Mouse (Mus musculus) G1E (cell line): ENCODE data around the gene Spred1. TPM values are rescaled to one million over a fixed set of nuclear protein-coding genes. Genes with fewer than 3 reads are reported as not detected.
"Not testable (repeated sequence)": the region's sequence is repeated elsewhere in the genome, so short reads cannot be mapped to it uniquely, and the experiment has no call there.

Source experiments
- ATAC-seq: 2 replicates; pipeline ENCODE4 v1.8.0; 2016; ENCODE audit warnings: mild to moderate bottlenecking; ENCODE audit not compliant: insufficient number of reproducible peaks, poor library complexity, low FRiP score, severe bottlenecking; ENCODE audit errors: extremely low read depth
- DNase-seq: peaks from one replicate; pipeline ENCODE4 v3.0.0; 2012; ENCODE audit warnings: low spot score
- H3K27me3 ChIP-seq: 2 replicates; pipeline ENCODE4 v1.6.1; 2012; ENCODE audit warnings: mild to moderate bottlenecking, low read length, inconsistent platforms; ENCODE audit not compliant: insufficient read depth
- H3K36me3 ChIP-seq: replicated peaks from 2 replicates; pipeline ENCODE3; 2012; ENCODE audit warnings: mild to moderate bottlenecking, inconsistent platforms
- H3K4me1 ChIP-seq: 2 replicates; pipeline ENCODE4 v1.6.1; 2012; ENCODE audit warnings: low read depth, low read length, inconsistent platforms, mixed read lengths; ENCODE audit not compliant: insufficient read depth
- H3K4me3 ChIP-seq: 2 replicates; pipeline ENCODE4 v1.5.1; 2012; ENCODE audit warnings: low read depth, mild to moderate bottlenecking, inconsistent platforms, low read length, moderate library complexity, mixed read lengths
- H3K9me3 ChIP-seq: replicated peaks from 2 replicates; pipeline ENCODE4 v1.6.1; 2012; ENCODE audit warnings: inconsistent platforms
- CTCF ChIP-seq: IDR thresholded peaks from 2 replicates; pipeline ENCODE4 v1.5.1; 2012; ENCODE audit warnings: low read depth, low read length, inconsistent platforms, mixed read lengths
- GATA1 ChIP-seq: IDR thresholded peaks from 2 replicates; pipeline ENCODE4 v1.6.1; 2012; ENCODE audit warnings: borderline replicate concordance, low read length, inconsistent platforms, mixed read lengths
- GATA2 ChIP-seq: IDR thresholded peaks from 2 replicates; pipeline ENCODE4 v1.6.1; 2012; ENCODE audit warnings: low read depth, low read length, inconsistent platforms, borderline replicate concordance
- POLR2AphosphoS5 ChIP-seq: IDR thresholded peaks from 2 replicates; pipeline ENCODE4 v1.6.1; 2012; ENCODE audit warnings: low read depth, low read length, inconsistent platforms; ENCODE audit not compliant: insufficient replicate concordance
- TAL1 ChIP-seq: conservative IDR thresholded peaks from 2 replicates; pipeline ENCODE4 v1.6.1; 2012; ENCODE audit warnings: low read depth, low read length, inconsistent platforms, mixed read lengths
- polyA plus RNA-seq: library from polyadenylated mRNA; stranded (reverse); fragments of >175 nt; gene quantifications from 2 replicates; pipeline ENCODE4 v1.2.3, GENCODE M21; 2012
- total RNA-seq, 2 experiments: library from RNA; stranded (forward) in 1 of 2; stranded (reverse) in 1 of 2; fragments of 200-1000 nt in 1 of 2; fragments of >200 nt in 1 of 2; fragmentation: Nextera tagmentation in 1 of 2; gene quantifications; 2 replicates each; pipeline ENCODE4 v1.2.3; 2014 to 2017

The Spred1 gene
- total and polyA plus RNA-seq, 3 experiments = 3.9 to 78.1 (median 42.1) TPM

GRCm38 (mm10) chr2:117122701-117123337 is 1.6 kb downstream of the Spred1 start:
- no peaks in the 10 kb centered on the region for H3K27me3 ChIP-seq
- DNase-seq (peak; percentile 43), ATAC-seq (peak; percentile 59)
- TF ChIP-seq POLR2AphosphoS5 = no peak
- TF ChIP-seq TAL1 = no peak
- TF ChIP-seq GATA2 = no peak
- no peak for TF ChIP-seq CTCF
- TF ChIP-seq GATA1 = no peak
- peaks cover 9% of the 10 kb centered on the region for H3K36me3 ChIP-seq
- no peaks in the 10 kb centered on the region for H3K9me3 ChIP-seq
- H3K4me3 ChIP-seq = peak overlapping the region; percentile 95
- H3K4me1 ChIP-seq = peaks cover 29% of the 10 kb centered on the region

DNA sequence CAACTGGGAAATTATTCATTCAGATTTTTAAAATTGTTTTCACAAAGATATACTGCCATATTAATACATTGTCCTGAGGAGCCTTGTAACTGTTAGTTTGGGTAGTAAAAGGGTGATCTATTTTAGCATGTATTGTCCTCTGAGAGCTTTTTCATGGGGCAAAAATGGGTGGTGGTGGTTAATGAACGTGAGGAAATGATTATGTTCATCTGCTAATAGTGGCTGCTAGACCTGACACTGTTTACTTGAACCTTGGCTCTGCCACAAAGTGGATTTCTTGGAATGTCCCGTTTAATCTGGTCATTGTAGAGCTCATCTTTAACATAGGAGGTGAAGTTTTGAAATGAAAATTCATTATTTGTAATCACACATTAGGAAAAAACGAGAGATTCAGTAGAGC is 2.5 kb downstream of the Spred1 start:
- no peaks in the 10 kb centered on the region for H3K27me3 ChIP-seq
- peak overlapping the region; percentile 29; the same call in 1 of the 2 replicates for H3K4me3 ChIP-seq
- H3K36me3 ChIP-seq = peaks cover 15% of the 10 kb centered on the region
- ATAC-seq (no peak), DNase-seq (no peak)
- TF ChIP-seq TAL1 (no peak), GATA1 (no peak), POLR2AphosphoS5 (no peak), GATA2 (no peak), CTCF (no peak)
- no peaks in the 10 kb centered on the region for H3K9me3 ChIP-seq
- H3K4me1 ChIP-seq = peaks cover 35% of the 10 kb centered on the region

DNA sequence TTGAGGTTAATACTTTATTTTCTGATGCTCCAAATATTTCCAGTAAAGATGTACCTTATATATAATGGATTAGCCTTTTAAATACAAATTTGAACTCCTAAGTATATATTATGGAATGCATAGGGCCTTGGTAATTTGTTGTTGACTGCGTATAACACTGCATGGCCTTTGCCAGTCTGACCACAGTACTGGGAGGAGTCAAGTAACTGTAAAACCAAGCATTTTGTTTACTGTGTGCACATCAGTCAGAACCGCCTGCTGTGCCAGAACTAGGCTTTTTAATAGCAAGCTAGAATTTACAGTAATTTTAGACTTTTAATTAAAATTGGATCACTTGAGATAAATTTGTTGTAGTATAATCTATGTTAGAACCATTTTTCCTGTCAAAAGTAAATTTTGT is 3.7 kb downstream of the Spred1 start:
- TF ChIP-seq CTCF = no peak
- TF ChIP-seq GATA2 = no peak
- no peak for TF ChIP-seq GATA1
- no peak for TF ChIP-seq TAL1
- TF ChIP-seq POLR2AphosphoS5 = no peak
- DNase-seq (peak; percentile 12), ATAC-seq (peak; percentile 43)

DNA sequence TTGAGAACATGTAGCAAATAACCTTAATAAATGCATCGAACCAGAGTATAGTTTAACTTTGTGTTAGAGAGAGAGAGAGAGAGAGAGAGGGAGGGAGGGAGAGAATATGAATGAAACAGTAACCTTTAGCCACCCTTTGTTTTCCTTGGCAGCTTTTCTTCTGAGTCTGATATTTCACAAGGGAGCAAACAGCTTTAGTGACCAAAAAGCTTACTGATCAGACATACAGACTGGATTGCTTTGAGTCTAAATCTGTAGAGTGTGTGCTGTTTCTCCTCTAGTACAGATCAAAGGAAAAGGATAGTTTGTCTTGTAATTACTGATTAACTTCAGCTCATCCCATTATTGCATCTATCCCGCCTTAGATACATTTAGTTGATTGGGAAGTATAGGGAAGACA is 8.0 kb downstream of the Spred1 start:
- Histone ChIP-seq H3K4me1 (peaks cover 29% of the 10 kb centered on the region), H3K4me3 (no peak overlapping the region), H3K9me3 (no peaks in the 10 kb centered on the region), H3K36me3 (peaks cover 31% of the 10 kb centered on the region), H3K27me3 (no peaks in the 10 kb centered on the region)
- ATAC-seq = no peak
- TF ChIP-seq CTCF (no peak), TAL1 (no peak), POLR2AphosphoS5 (no peak), GATA1 (no peak), GATA2 (no peak)
- DNase-seq = no peak

More for the DNA sequence above, 3.7 kb downstream of the Spred1 start:
- peaks cover 33% of the 10 kb centered on the region for H3K4me1 ChIP-seq
- H3K9me3 ChIP-seq = no peaks in the 10 kb centered on the region
- no peak overlapping the region for H3K4me3 ChIP-seq
- peaks cover 15% of the 10 kb centered on the region for H3K36me3 ChIP-seq
- H3K27me3 ChIP-seq = no peaks in the 10 kb centered on the region

GRCm38 (mm10) chr2:117131041-117131440 is 9.9 kb downstream of the Spred1 start:
- not testable (repeated sequence) for ATAC-seq

DNA sequence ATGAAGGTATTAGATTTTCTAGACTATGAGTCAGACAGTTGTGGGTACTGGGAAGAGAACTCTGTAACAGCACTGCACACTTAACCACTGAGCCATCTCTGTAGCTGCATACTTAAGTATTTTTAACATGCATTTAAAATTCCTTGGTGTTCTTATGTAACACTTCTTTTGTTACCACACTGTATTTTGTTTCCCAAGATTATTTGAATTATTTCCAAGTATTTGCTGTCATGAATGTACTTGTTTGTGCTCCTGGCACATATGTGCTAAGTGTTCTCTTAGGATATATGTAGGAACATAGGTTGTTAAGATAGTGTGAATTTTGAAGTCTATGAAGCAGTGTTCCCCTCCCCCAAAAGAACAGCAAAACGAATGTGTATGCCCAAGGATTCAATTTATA is 10.7 kb downstream of the Spred1 start:
- no peak for TF ChIP-seq CTCF
- no peak for TF ChIP-seq GATA2
- no peak for TF ChIP-seq TAL1
- TF ChIP-seq GATA1 = no peak
- TF ChIP-seq POLR2AphosphoS5 = no peak
- H3K27me3 ChIP-seq = no peaks in the 10 kb centered on the region
- DNase-seq (no peak), ATAC-seq (no peak)
- H3K4me1 ChIP-seq = peaks cover 39% of the 10 kb centered on the region
- H3K36me3 ChIP-seq = peaks cover 31% of the 10 kb centered on the region
- H3K9me3 ChIP-seq = no peaks in the 10 kb centered on the region
- no peak overlapping the region for H3K4me3 ChIP-seq

More at GRCm38 (mm10) chr2:117131041-117131440, 9.9 kb downstream of the Spred1 start:
- H3K4me1 ChIP-seq = peaks cover 32% of the 10 kb centered on the region
- not testable (repeated sequence) for H3K9me3 ChIP-seq, DNase-seq, H3K27me3 ChIP-seq, H3K4me3 ChIP-seq
- peaks cover 32% of the 10 kb centered on the region for H3K36me3 ChIP-seq
